Mouse (Mus musculus) ES-Bruce4 (cell line): Measurements from ENCODE around the gene Gm45213. TPM values are rescaled to one million over a fixed set of nuclear protein-coding genes. Genes with fewer than 3 reads are reported as not detected.

ENCODE experiments used
- H3K27ac ChIP-seq: 2 replicates; pipeline ENCODE4 v1.5.1; 2012; ENCODE audit warnings: low read length, inconsistent platforms; ENCODE audit not compliant: insufficient read depth
- H3K27me3 ChIP-seq: 2 replicates; pipeline ENCODE4 v1.6.1; 2012; ENCODE audit warnings: mild to moderate bottlenecking, low read length, inconsistent platforms; ENCODE audit not compliant: control insufficient read depth, poor library complexity, insufficient read depth, severe bottlenecking
- H3K36me3 ChIP-seq: 2 replicates; pipeline ENCODE4 v1.6.1; 2012; ENCODE audit warnings: inconsistent platforms, mild to moderate bottlenecking, low read length, moderate library complexity; ENCODE audit not compliant: control insufficient read depth, poor library complexity, insufficient read depth, severe bottlenecking
- H3K4me1 ChIP-seq: one replicate; pipeline ENCODE4 v1.8.1; 2011; ENCODE audit warnings: low read length; ENCODE audit not compliant: control insufficient read depth, insufficient read depth
- H3K4me3 ChIP-seq: 2 replicates; pipeline ENCODE4 v1.5.1; 2011; ENCODE audit warnings: low read depth, mild to moderate bottlenecking, low read length
- H3K9ac ChIP-seq: 2 replicates; pipeline ENCODE4 v1.6.1; 2012; ENCODE audit warnings: low read depth, mild to moderate bottlenecking, inconsistent platforms; ENCODE audit not compliant: poor library complexity, severe bottlenecking
- H3K9me3 ChIP-seq: replicated peaks from 2 replicates; pipeline ENCODE4 v1.6.1; 2012; ENCODE audit warnings: mild to moderate bottlenecking, low read length, inconsistent platforms; ENCODE audit not compliant: control insufficient read depth, poor library complexity, insufficient read depth, severe bottlenecking
- CTCF ChIP-seq: IDR thresholded peaks from one replicate; pipeline ENCODE4 v1.8.1; 2011; ENCODE audit warnings: low read depth, low read length
- EP300 ChIP-seq: IDR thresholded peaks from 2 replicates; pipeline ENCODE4 v1.6.1; 2011; ENCODE audit warnings: low read depth, low read length; ENCODE audit not compliant: insufficient read depth
- POLR2A ChIP-seq: IDR thresholded peaks from one replicate; pipeline ENCODE4 v1.8.1; 2011; ENCODE audit warnings: low read length; ENCODE audit not compliant: insufficient read depth
- polyA plus RNA-seq: library from polyadenylated mRNA; stranded (reverse); fragments of >200 nt; gene quantifications from 2 replicates; pipeline ENCODE4 v1.2.4, GENCODE M21; 2011; ENCODE audit warnings: low read depth; ENCODE audit not compliant: missing spikeins, insufficient read depth, insufficient read length

Gm45213 gene
- not detected in 2 replicates for polyA plus RNA-seq

DNA sequence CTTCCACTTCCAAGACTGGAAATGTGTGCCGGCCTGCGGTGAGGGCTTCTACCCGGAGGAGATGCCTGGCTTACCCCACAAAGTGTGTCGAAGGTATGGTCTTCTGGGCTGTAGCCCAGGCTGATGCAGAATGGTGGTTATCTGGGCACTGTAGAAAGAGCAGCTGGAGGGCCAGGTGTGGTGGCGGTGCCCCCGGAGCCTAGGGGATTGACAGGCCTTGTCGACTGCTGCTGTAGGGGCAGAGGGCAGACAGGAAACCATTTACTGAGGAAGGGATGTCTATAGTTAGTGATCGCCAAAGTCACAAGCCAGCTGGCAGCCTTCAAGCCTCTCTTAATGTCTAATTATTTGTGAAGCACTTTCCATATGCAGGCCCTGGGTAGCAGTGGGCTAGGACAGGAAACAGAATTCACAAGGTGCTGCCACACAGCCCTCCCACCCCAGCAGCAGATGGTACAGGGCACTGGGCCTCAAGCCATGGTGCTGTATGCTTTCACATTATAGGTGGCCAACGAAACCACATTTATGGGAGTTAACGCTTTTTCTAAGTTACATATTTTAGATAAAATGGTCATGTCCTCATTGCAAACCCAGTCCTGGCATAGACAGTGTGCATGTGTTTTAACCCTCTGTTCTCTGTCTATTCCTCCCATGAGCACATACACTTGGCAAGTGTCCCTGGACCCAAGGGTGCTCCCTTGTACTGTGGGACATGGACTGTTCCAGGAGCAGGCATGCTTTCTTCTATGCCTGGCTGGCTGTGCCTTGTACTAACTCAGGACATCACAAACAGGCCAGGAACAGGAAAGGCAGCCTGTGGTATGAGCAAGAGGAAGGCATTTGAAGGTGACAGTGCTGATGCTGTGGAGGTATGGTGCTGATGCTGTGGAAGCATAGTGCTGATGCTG lies at the start of gene Gm45213:
Gm45213 (plus strand) TSS at position 51 of the 908 bp plus-strand sequence.
- no peak within 1 kb of the TSS for H3K4me3 ChIP-seq
- TF ChIP-seq CTCF, result no peak
- no peak for TF ChIP-seq EP300
- no peak for TF ChIP-seq POLR2A
- no peaks in the 10 kb centered on the region for H3K36me3 ChIP-seq
- H3K27me3 ChIP-seq, result no peaks in the 10 kb centered on the region
- no peak within 1 kb of the TSS for H3K27ac ChIP-seq
- H3K9me3 ChIP-seq, result no peaks in the 10 kb centered on the region
- no peak within 1 kb of the TSS for H3K9ac ChIP-seq
- H3K4me1 ChIP-seq, result no peaks in the 10 kb centered on the region

DNA sequence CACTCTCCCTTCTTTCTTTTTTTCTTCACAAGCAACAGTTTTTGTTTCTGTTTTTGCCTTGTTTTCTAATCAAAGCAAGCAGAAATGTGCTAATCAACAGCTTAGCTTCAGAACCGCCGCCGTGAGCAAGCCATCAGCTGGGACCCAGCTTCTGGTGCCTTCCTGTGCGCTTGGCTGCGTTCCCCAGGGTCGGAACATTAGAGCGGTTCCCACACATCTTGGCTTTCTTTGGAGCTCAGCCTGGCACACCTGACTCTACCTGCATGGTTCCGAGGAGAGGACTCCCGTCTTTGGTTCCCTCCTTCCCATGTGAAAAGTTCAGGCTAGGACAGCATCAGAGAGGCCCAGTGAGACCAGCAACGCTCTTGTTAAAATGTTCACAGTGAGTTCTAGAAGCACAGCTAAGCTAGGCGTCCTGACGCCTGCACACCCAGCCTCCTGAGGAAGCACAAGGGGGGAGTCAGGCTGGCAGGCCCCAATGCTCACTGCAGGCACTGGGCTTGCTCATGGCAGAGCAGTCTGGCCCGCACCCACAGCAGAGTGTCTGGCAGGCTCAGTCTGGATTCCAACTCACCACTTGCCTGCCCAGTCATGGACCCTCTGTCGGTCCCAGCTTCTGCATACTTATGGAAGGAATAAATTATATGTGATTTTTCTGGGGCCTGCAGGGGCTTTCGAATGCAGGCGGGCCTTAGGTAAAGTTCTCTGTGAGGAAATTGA lies 42.2 kb upstream of the Gm45213 start:
- Histone ChIP-seq H3K27me3 (no peaks in the 10 kb centered on the region), H3K27ac (no peak overlapping the region), H3K4me3 (no peak overlapping the region), H3K36me3 (no peaks in the 10 kb centered on the region), H3K4me1 (no peaks in the 10 kb centered on the region), H3K9me3 (0 out of 2 replicates have a peak, but pooled peaks cover 2% of the 10 kb centered on the region), H3K9ac (no peak overlapping the region)
- TF ChIP-seq POLR2A, result no peak
- TF ChIP-seq EP300, result no peak
- no peak for TF ChIP-seq CTCF

DNA sequence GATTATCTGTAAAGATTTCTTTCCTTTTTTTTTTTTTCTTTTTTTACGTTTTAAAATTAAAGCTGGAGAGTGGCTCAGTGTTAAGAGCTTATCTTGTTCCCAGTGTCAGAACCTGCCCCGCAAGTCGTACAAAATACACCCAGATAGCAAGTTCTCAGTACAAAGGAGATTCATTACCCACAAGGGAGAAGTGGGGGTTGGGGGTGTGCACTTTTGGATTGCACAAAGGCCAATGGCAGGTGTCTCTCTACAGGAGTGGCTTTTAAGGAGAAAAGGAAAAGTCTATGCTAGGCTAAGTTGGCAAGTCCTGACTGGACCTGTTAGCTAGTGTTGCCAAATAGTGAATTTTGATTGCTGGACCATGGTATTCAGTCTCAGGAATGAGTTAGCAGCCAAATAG lies 41.6 kb upstream of the Gm45213 start:
- Histone ChIP-seq H3K4me1 (no peaks in the 10 kb centered on the region), H3K9me3 (0 out of 2 replicates have a peak, but pooled peaks cover 2% of the 10 kb centered on the region), H3K36me3 (no peaks in the 10 kb centered on the region), H3K4me3 (no peak overlapping the region), H3K27ac (no peak overlapping the region), H3K27me3 (no peaks in the 10 kb centered on the region), H3K9ac (no peak overlapping the region)
- TF ChIP-seq EP300, result no peak
- TF ChIP-seq POLR2A, result no peak
- TF ChIP-seq CTCF, result no peak

DNA sequence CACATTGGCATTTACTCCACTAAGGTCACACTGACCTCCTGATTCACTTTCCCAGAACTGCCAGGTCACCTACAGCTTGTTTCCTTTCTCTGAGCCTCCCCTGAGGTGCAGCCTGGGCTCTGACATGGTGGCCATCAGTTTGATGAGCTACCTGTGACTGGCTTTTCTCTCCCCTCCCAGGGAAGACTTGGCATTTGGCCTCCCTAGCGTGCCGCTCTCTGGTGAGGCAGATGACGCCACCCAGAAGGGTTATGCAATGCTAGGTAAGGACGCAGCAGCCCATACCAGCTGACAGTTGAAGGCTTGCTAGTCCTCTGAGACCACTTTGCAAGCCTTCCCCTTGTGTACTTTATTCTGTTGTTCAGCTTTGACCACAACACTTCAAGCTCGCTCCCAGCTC lies 40.0 kb upstream of the Gm45213 start:
- TF ChIP-seq CTCF, result no peak
- no peak overlapping the region for H3K4me3 ChIP-seq
- no peaks in the 10 kb centered on the region for H3K4me1 ChIP-seq
- no peak overlapping the region for H3K9ac ChIP-seq
- no peaks in the 10 kb centered on the region for H3K36me3 ChIP-seq
- 0 out of 2 replicates have a peak, but pooled peaks cover 2% of the 10 kb centered on the region for H3K9me3 ChIP-seq
- H3K27me3 ChIP-seq, result no peaks in the 10 kb centered on the region
- H3K27ac ChIP-seq, result no peak overlapping the region

DNA sequence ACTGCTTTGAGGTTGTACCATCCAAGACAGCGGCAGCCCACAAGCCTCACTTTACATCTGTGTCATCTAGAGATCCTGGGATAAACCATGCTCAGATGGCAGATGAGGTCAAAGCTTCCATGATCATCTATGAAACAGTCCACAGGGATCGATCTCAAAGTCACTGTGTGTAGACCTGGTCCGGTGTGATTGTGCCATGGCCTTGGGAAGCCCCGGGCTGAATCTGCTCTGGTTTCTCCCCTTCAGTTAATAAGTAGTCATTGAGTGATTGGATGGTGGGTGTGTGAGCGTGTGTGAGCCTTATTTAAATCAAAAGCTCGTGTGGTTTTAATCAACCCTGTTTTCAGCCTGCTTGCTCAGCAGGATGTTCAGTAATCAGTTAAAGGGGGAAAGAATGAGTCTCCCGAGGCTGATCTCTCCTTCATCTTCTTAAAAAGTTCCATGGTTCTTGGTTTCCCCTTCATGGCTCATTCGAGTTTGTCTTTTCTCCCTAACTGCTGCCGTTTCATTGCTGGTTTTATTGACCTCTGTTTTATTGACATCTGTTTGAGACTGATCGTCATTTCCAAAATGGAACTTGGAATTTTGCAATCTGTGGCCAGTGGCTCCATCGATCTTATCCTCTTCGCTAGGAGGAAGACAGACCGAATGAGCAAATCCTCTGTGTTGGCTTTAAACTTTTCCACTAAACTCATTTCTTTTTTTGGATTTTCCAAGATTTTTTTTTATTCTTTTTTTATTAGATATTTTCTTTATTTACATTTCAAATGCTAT lies 39.4 kb upstream of the Gm45213 start:
- H3K4me3 ChIP-seq, result no peak overlapping the region

More for the DNA sequence above, 39.4 kb upstream of the Gm45213 start:
- TF ChIP-seq POLR2A, result no peak
- no peak for TF ChIP-seq EP300
- TF ChIP-seq CTCF, result no peak
- H3K27me3 ChIP-seq, result no peaks in the 10 kb centered on the region
- no peak overlapping the region for H3K9ac ChIP-seq
- H3K36me3 ChIP-seq, result no peaks in the 10 kb centered on the region
- no peaks in the 10 kb centered on the region for H3K4me1 ChIP-seq
- H3K9me3 ChIP-seq, result 0 out of 2 replicates have a peak, but pooled peaks cover 2% of the 10 kb centered on the region
- no peak overlapping the region for H3K27ac ChIP-seq
